Mouse (Mus musculus) bone marrow, adult 2 months (tissue): ENCODE data around the gene Shoc2.

ENCODE experiments used
- CTCF ChIP-seq: fragments of 200-500 bp; IDR thresholded peaks from 2 replicates; pipeline ENCODE4 v1.5.1; 2011; ENCODE audit warnings: low read length, control low read depth; ENCODE audit not compliant: control insufficient read depth, insufficient read depth
- POLR2A ChIP-seq: fragments of 200-500 bp; IDR thresholded peaks from 2 replicates; pipeline ENCODE4 v1.6.1; 2011; ENCODE audit warnings: low read depth, mild to moderate bottlenecking, control low read depth, low read length, borderline replicate concordance; ENCODE audit not compliant: control insufficient read depth

DNA sequence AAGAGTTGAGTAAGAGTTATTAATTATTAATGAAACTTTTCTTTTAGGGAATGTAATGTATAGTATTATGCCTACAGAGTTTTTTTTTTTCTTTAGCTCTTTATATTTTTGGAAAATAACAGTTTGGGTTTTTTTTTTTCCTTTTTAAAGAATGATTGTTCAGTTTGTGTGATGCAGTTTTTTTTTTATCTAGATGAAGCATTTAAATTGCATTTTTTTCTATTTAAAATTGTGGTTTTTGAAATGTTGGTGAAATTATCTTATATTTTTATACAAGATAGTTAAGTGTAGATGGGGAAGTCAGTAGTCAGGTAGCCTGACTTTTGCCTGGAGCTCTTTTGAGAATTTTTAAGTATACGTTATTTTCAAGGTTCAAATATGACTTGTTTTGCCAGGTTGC is 17.4 kb upstream of the Shoc2 start:
- TF ChIP-seq CTCF, result no peak
- no peak for TF ChIP-seq POLR2A
